Mouse (Mus musculus) E14TG2a.4 (cell line): ENCODE results near the gene Srcin1.

Experiments used
- CTCF ChIP-seq: conservative IDR thresholded peaks from 2 replicates; pipeline ENCODE4 v1.5.1; 2014; ENCODE audit warnings: low read length
- NANOG ChIP-seq: IDR thresholded peaks from 2 replicates; pipeline ENCODE4 v1.6.1; 2014; ENCODE audit warnings: borderline replicate concordance, low read length, mixed read lengths
- POU5F1 ChIP-seq: IDR thresholded peaks from 2 replicates; pipeline ENCODE4 v1.6.1; 2014; ENCODE audit warnings: low read length, borderline replicate concordance

DNA sequence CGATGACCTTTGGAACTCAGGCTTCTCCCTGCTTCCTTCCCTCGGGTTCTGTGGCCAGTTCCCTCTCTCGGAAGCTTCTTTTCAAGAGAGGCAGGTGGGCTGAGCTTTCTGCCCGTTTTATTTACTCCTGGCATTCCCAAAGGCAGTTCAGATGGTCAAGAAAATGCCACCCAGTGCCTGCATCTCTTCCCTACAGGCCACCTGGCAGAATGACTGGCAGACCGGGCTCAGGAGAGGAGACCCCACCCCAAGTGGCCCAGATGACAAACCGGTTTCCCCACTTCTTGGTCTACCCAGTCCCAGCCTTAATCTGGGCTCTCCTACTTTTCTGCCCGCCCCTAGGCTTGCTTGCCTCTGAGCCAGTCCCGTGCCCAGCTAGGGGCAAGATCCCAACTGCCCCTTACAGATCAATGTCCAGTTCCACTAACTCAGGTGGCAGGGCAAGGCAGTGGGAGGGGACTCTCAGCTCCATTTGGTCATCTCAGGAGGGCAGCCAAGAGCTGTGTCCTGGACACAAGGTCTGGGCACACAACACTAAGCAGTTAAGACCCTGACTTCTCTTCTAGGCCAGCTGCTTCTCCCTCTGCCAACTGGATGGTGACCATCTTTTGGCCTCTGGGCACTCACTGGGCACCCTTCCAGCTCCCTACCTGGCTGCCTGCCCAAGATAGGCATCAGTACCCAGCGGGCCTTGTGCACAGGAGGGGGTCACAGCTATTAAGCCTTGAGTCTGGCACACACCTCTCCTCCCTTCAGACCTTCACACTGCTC is at the start of gene Srcin1:
- no peak for TF ChIP-seq CTCF
- no peak for TF ChIP-seq POU5F1
- TF ChIP-seq NANOG, result no peak
